Mouse (Mus musculus) liver, embryonic 16.5 days (tissue): Measurements from ENCODE around the gene Lcn4. TPM values are rescaled to one million over a fixed set of nuclear protein-coding genes. Genes with fewer than 3 reads are reported as not detected.
A peak's percentile ranks its signal among the peaks of the same experiment; 100 is the strongest.

ENCODE experiments used
- ATAC-seq: fragments of 200-750 bp; cut with Nextera tagmentation; 2 replicates; pipeline ENCODE4 v1.8.0; 2017; ENCODE audit warnings: low read depth, mild to moderate bottlenecking, moderate number of reproducible peaks, moderate library complexity
- H3K27ac ChIP-seq: fragments of 300-500 bp; sonication (generic); 2 replicates; pipeline ENCODE4 v1.5.1; 2014; ENCODE audit warnings: mild to moderate bottlenecking, low read length
- H3K27me3 ChIP-seq: fragments of 300-500 bp; sonication (generic); 2 replicates; pipeline ENCODE4 v1.6.1; 2014; ENCODE audit warnings: low read depth, low read length, mixed read lengths; ENCODE audit not compliant: control insufficient read depth, insufficient read depth
- H3K36me3 ChIP-seq: fragments of 300-500 bp; sonication (generic); 2 replicates; pipeline ENCODE4 v1.6.1; 2014; ENCODE audit warnings: mild to moderate bottlenecking; ENCODE audit not compliant: control insufficient read depth, insufficient read depth
- H3K4me1 ChIP-seq: fragments of 300-500 bp; sonication (generic); 2 replicates; pipeline ENCODE4 v1.6.1; 2014; ENCODE audit warnings: low read depth, low read length, mixed read lengths; ENCODE audit not compliant: control insufficient read depth
- H3K4me2 ChIP-seq: fragments of 300-500 bp; sonication (generic); 2 replicates; pipeline ENCODE4 v1.6.1; 2014; ENCODE audit warnings: low read depth, low read length, mixed read lengths
- H3K4me3 ChIP-seq: fragments of 300-500 bp; sonication (generic); 2 replicates; pipeline ENCODE4 v1.5.1; 2014; ENCODE audit warnings: low read depth, mild to moderate bottlenecking, low read length
- H3K9ac ChIP-seq: fragments of 300-500 bp; sonication (generic); 2 replicates; pipeline ENCODE4 v1.6.1; 2014; ENCODE audit warnings: low read depth, low read length
- H3K9me3 ChIP-seq: fragments of 300-500 bp; sonication (generic); replicated peaks from 2 replicates; pipeline ENCODE4 v1.6.1; 2016; ENCODE audit warnings: low read length; ENCODE audit not compliant: control insufficient read depth
- WGBS: fragments of 180-500 bp; shearing (Covaris S2); extraction: QIAGEN DNeasy Blood & Tissue Kit; methylation state at CpG from one replicate; pipeline ENCODE4 v1.1.7; 2014; ENCODE audit not compliant: insufficient replicate concordance; 5-methylcytosine and 5-hydroxymethylcytosine counted together
- polyA plus RNA-seq: library from polyadenylated mRNA; unstranded; fragments of >200 nt; fragmentation: Nextera tagmentation; extraction: Ambion mirVana; gene quantifications from 2 replicates; pipeline ENCODE4 v1.2.1, GENCODE M21; 2015

Gene Lcn4
- polyA plus RNA-seq, 1 experiment from 2014 or later, result not detected

- H3K4me3 ChIP-seq, result no peak overlapping the region
Observed at GRCm38 (mm10) chr2:26637316-26637932, 33.7 kb downstream of the Lcn4 start.

GRCm38 (mm10) chr2:26636325-26636635, 34.8 kb downstream of the Lcn4 start:
- no peak overlapping the region for H3K4me3 ChIP-seq
- no peaks in the 10 kb centered on the region for H3K27me3 ChIP-seq
- H3K4me1 ChIP-seq, result peaks cover 19% of the 10 kb centered on the region
- 44% methylated on average over 2 of the region's 2 CpGs for WGBS
- no peak overlapping the region for H3K4me2 ChIP-seq
- no peak overlapping the region for H3K27ac ChIP-seq
- H3K9ac ChIP-seq, result no peak overlapping the region
- no peak for ATAC-seq
- peaks cover 13% of the 10 kb centered on the region for H3K36me3 ChIP-seq
- H3K9me3 ChIP-seq, result no peaks in the 10 kb centered on the region

More at GRCm38 (mm10) chr2:26637316-26637932, 33.7 kb downstream of the Lcn4 start:
- no peak overlapping the region for H3K4me2 ChIP-seq
- peaks cover 19% of the 10 kb centered on the region for H3K4me1 ChIP-seq
- no peaks in the 10 kb centered on the region for H3K9me3 ChIP-seq
- H3K9ac ChIP-seq, result no peak overlapping the region
- no peak for ATAC-seq
- H3K27me3 ChIP-seq, result no peaks in the 10 kb centered on the region
- 77% methylated on average over 4 of the region's 4 CpGs for WGBS
- peaks cover 13% of the 10 kb centered on the region for H3K36me3 ChIP-seq
- H3K27ac ChIP-seq, result no peak overlapping the region

GRCm38 (mm10) chr2:26635489-26636324, 35.4 kb downstream of the Lcn4 start:
- H3K27ac ChIP-seq, result no peak overlapping the region
- ATAC-seq, result no peak
- 65% methylated on average over 21 of the region's 21 CpGs for WGBS
- H3K4me2 ChIP-seq, result no peak overlapping the region
- H3K4me3 ChIP-seq, result no peak overlapping the region
- H3K4me1 ChIP-seq, result peaks cover 18% of the 10 kb centered on the region
- no peaks in the 10 kb centered on the region for H3K27me3 ChIP-seq
- H3K36me3 ChIP-seq, result peaks cover 13% of the 10 kb centered on the region
- H3K9ac ChIP-seq, result no peak overlapping the region
- H3K9me3 ChIP-seq, result no peaks in the 10 kb centered on the region

- H3K27ac ChIP-seq, result no peak overlapping the region
- peaks cover 13% of the 10 kb centered on the region for H3K36me3 ChIP-seq
- H3K4me2 ChIP-seq, result no peak overlapping the region
- no peak overlapping the region for H3K9ac ChIP-seq
- H3K4me3 ChIP-seq, result no peak overlapping the region
- no peak for ATAC-seq
- H3K9me3 ChIP-seq, result no peaks in the 10 kb centered on the region
- H3K4me1 ChIP-seq, result peaks cover 13% of the 10 kb centered on the region
- 35% methylated on average over 12 of the region's 12 CpGs for WGBS
- no peaks in the 10 kb centered on the region for H3K27me3 ChIP-seq
Observed at GRCm38 (mm10) chr2:26634629-26635488, 36.2 kb downstream of the Lcn4 start.

GRCm38 (mm10) chr2:26633953-26634530, 37.0 kb downstream of the Lcn4 start:
- WGBS, result 56% methylated on average over 4 of the region's 4 CpGs
- no peak overlapping the region for H3K27ac ChIP-seq
- ATAC-seq, result no peak

GRCm38 (mm10) chr2:26632541-26633395, 38.3 kb downstream of the Lcn4 start:
- Histone ChIP-seq H3K9me3 (no peaks in the 10 kb centered on the region), H3K27me3 (peaks cover 15% of the 10 kb centered on the region), H3K4me1 (no peaks in the 10 kb centered on the region; the same call in 1 of the 2 replicates), H3K4me3 (no peak overlapping the region), H3K36me3 (peaks cover 10% of the 10 kb centered on the region), H3K27ac (no peak overlapping the region), H3K4me2 (no peak overlapping the region), H3K9ac (no peak overlapping the region)
- 67% methylated on average over 16 of the region's 16 CpGs for WGBS
- no peak for ATAC-seq

More at GRCm38 (mm10) chr2:26633953-26634530, 37.0 kb downstream of the Lcn4 start:
- Histone ChIP-seq H3K27me3 (peaks cover 4% of the 10 kb centered on the region; the same call in 1 of the 2 replicates), H3K36me3 (peaks cover 13% of the 10 kb centered on the region), H3K4me1 (peaks cover 10% of the 10 kb centered on the region), H3K9ac (no peak overlapping the region), H3K9me3 (no peaks in the 10 kb centered on the region), H3K4me3 (no peak overlapping the region), H3K4me2 (no peak overlapping the region)

GRCm38 (mm10) chr2:26628792-26629437, 42.2 kb downstream of the Lcn4 start:
- WGBS, result 30% methylated on average over 5 of the region's 5 CpGs
- H3K27ac ChIP-seq, result no peak overlapping the region

More at GRCm38 (mm10) chr2:26628792-26629437, 42.2 kb downstream of the Lcn4 start:
- Histone ChIP-seq H3K4me1 (no peaks in the 10 kb centered on the region), H3K9me3 (no peaks in the 10 kb centered on the region), H3K4me3 (peak overlapping the region; percentile 58), H3K27me3 (peaks cover 21% of the 10 kb centered on the region), H3K4me2 (peak overlapping the region; percentile 80), H3K9ac (peak overlapping the region; percentile 55; the same call in 1 of the 2 replicates), H3K36me3 (no peaks in the 10 kb centered on the region)
- no peak for ATAC-seq
